Mouse (Mus musculus): ENCODE measurements around the gene Pacs2.

Gene Pacs2

GRCm38 (mm10) chr12:113041481-113042439 is 27.5 kb downstream of the Pacs2 start:
- intact Hi-C loops (cut with DNase I): no loop called here

DNA sequence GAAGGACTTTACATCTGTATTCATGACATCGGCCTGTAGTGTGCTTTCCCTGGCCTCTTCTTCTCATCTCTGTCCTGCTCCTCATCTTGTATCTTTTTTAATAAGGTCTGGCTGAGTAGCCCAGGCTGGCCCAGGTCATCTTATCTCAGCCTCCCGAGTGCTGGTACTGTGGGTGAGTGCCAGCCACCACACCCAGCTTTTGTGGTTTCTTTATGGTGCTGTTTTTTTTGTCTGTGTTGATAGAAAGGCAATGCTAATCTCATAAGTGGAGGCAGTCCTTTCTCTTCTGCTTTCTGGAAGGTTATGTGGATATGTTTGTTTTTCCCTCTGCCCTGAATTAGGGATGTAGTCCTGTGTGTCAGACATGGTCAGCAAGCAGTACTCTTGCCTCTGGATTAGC is 28.2 kb downstream of the Pacs2 start:
- intact Hi-C loops (cut with DNase I): no loop called here

DNA sequence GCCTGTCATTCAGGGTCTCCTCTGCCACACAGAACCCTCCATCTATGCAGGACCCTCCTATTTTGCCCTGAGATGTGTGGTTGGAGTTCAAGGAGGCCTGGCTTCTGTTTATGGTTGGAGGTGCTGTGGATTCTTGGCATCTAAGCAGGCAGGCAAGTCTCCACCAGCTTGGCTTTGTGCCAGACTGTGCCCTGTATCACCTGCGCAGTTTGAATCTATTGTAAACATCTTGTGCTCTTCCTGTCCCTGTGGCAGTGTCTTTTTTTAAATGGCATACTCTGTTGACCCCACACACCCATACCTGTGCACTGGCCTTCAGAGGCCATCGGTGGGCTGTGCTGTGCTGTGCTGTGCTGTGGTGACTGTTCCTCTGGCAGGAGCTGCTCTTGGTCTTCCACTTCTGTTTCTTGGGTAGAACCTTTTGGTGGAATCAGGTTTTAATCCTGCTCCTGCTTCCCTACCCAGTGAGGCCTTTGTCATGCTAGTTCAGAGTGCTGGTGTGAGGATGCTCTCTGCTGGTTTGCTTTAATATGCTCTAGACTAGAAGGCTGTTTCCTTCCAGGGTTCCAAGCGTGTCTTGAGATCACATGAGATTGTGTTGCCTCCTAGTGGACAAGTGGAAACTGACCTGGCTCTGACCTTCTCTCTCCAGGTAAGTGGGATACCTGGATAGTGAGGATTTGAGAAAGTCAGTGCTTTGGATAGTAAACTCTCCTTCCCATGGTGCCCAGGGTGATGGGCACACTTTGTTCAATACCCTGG is 30.8 kb downstream of the Pacs2 start:
- intact Hi-C loops (cut with DNase I): loop anchor here (5.0 kb wide), 1 partner anchor 38 kb away; no protein-coding TSS in a partner anchor

DNA sequence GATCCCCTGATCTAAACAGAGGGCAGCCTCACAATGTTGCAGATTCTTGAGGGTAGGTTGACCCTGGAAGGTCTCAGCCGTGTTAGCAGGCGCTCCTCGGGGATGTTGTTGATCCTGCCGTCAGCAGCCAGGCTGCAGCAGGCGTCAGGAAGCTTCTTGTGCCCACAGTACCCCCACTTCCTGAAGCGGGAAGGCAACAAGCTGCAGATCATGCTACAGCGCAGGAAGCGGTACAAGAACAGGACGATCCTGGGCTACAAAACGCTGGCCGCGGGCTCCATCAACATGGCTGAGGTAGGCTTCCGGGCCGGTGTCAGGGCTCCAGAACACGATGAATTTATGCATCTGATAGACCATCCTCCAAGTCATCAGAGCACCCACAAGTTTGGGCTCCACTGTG is 32.6 kb downstream of the Pacs2 start:
- intact Hi-C loops (cut with DNase I): loop anchor here (5.0 kb wide), 1 partner anchor 40 kb away; no protein-coding TSS in a partner anchor

DNA sequence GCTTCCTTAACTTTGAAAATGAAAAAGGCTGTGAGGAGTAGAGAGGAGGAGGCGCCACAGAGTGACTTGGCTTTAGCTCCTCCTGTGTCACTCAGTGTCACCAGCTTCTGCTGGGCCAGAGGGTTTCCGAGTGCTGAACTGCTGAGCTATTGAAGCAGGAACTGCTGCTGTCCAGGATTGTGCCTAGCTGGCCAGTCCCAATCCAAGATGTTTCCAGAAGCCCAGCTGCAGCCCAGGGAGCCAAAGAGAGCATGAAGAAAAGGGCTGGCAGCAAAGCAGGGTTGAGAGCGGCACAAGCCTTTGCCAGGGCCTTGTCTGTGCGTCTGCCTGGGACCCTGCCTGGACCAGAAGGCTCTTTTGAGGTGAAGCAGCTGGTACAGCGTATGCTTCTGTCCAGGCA is 33.8 kb downstream of the Pacs2 start:
- intact Hi-C loops (cut with DNase I): loop anchor here (5.0 kb wide), 1 partner anchor 41 kb away; no protein-coding TSS in a partner anchor

- intact Hi-C loops (cut with DNase I): loop anchor here (5.0 kb wide), 1 partner anchor 43 kb away; no protein-coding TSS in a partner anchor
Measured at GRCm38 (mm10) chr12:113049836-113050235, 35.5 kb downstream of the Pacs2 start.

DNA sequence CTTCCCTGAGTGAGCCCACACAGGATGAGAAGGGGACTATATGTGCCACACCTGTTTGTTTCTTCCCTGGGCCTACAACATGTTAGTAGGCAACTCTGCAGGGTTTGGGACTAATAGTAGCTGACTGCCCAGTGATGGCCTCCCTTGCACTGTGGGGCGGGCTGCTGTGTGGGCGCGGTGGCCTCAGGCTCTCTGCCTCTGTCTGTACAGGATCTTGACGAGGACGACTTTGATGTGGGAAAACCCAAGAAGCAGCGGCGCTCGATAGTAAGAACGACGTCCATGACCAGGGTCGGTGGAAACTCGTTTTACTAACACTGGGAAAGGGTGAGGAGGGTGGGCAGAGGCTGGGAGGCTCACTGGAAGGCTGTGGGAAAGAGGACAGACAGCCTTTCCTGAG is 36.4 kb downstream of the Pacs2 start:
- intact Hi-C loops (cut with DNase I): no loop called here

DNA sequence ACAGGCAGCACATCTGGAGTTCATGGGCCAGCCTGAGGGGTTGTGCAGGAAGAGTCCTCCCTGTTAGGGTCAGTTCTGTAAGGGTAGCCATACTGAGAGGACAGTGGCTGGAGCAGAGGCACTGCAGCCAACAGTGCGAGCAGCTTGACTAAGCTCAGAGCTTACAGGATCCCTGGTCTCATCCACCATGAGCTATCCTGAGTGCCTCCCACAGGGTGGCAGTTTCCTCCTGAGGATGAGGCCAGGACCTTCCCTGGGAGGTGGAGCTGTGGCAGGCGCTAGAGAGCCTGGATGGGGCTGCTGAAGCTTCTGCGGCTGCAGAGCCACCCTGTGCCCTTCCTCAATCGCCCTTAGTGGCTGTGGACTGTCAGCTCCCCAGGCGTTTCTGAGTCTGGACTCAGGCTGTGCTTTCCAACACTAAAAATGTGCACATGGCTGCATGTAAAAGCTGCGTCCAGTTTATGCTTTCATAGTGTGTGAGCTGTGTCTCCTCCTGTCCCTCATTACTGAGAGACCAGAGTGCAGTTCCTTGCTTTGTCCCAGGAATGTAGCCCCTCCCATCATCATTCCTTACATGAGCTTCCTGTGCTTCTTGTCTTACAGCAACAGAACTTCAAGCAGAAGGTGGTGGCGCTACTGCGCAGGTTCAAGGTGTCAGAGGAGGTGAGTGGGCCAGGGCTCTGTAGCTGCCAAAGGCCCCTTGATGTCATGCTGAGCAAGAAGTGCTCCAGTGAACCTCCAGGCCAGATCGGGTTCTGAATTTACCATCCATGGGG is 37.5 kb downstream of the Pacs2 start:
- intact Hi-C loops (cut with DNase I): no loop called here

DNA sequence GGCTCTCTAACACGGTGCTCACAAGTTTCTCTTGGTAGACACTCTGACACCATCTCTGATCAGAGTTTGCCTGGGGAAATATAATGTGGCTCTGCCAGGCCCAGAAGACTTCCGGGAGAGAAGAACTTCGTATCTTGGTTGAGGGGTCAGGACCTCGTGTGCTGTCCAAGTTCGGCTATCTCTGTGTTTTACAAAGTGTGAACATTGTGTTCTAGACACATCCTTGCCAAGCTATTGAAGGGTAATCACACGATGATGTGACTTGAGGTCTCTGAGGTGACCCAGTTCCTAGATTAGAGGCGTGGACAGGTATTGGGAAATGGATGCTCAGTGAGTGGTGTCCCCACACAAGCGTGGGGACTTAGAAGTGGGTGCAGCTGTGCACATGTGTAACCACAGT is 41.8 kb downstream of the Pacs2 start:
- intact Hi-C loops (cut with DNase I): no loop called here

DNA sequence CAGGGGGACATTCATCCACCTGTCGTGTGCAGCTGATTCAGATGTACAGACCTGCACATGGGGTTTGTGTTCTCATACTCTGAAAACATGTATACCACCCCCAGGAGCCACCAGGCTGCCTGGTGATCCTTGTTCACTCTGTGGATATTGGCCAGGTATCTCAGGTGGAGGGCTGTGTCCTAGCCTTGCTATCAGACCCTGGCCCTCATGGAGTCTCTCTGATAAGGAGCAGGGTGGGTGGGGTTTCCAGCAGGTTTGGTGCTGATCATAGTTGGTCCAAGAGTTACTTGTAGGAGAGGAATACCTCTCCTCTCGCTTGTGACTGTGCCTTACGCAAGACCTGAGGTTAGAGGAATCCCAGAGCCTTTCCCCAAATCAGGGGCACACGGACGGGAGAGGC is 45.9 kb downstream of the Pacs2 start:
- intact Hi-C loops (cut with DNase I): no loop called here

GRCm38 (mm10) chr12:113061606-113062005 is 47.3 kb downstream of the Pacs2 start:
- intact Hi-C loops (cut with DNase I): no loop called here

GRCm38 (mm10) chr12:113062201-113062600 is 47.9 kb downstream of the Pacs2 start:
- intact Hi-C loops (cut with DNase I): no loop called here

- intact Hi-C loops (cut with DNase I): no loop called here
Measured at GRCm38 (mm10) chr12:113063700-113064099, 49.4 kb downstream of the Pacs2 start.

DNA sequence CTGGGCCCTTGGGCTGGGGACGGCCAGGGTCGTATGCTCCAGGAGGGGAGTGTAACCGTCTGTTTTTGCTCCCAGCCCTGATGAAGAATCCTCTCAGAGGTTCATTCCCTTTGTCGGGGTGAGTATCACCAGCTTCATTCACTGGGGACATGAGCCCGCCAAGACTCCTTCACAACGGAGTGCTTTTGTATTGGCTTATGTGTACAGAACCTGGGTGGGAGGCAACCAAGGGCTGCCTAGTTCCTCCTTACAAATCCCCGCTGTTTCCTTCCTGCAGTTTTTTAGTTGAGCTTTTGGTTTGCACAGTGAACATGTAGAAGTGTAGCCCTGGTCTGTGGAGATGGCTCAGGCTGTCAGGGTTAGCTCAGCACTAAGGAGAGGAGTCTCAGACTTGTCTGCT is 53.7 kb downstream of the Pacs2 start:
- intact Hi-C loops (cut with DNase I): no loop called here

DNA sequence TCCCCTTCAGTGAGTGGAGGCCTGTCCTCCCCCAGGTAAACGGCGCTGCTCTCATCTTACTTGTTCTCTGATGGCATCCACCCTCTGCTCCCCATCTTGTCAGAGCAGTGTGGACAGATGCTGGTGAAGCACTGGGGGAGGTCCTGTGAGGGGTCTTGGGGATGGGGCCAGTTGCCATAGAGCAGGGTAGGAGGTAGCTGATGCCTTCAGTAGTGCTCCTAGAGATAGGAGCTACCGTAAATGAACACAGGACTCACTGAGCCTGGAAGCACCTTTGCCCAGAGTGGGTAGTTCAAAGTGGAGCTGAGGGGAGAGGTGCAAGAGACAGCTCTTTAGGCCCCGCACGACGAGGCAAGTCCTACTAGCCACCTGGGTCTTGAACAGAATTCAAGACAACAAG is 55.1 kb downstream of the Pacs2 start:
- intact Hi-C loops (cut with DNase I): no loop called here

DNA sequence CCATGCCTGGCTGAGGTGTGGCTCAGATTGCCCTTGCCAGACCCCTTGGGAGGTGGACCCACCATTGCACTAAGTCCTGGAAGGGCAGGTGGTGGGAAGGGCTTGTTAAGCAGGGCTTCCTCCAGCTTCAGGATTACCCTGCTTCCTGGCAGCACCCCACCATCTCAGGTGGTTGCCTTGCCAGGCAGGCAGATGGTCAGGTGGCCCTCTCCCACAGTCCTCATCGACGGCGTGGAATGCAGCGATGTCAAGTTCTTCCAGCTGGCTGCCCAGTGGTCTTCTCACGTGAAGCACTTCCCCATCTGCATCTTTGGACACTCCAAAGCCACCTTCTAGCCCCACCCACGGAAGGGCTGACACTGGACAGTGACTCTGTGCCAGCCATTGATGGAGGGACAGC is 57.0 kb downstream of the Pacs2 start:
- intact Hi-C loops (cut with DNase I): loop anchor here (10.0 kb wide), 1 partner anchor 67 kb away; the partner anchor contains the start of gene Brf1

GRCm38 (mm10) chr12:113071827-113072226 is 57.5 kb downstream of the Pacs2 start:
- intact Hi-C loops (cut with DNase I): loop anchor here (10.0 kb wide), 1 partner anchor 67 kb away; the partner anchor contains the start of gene Brf1

DNA sequence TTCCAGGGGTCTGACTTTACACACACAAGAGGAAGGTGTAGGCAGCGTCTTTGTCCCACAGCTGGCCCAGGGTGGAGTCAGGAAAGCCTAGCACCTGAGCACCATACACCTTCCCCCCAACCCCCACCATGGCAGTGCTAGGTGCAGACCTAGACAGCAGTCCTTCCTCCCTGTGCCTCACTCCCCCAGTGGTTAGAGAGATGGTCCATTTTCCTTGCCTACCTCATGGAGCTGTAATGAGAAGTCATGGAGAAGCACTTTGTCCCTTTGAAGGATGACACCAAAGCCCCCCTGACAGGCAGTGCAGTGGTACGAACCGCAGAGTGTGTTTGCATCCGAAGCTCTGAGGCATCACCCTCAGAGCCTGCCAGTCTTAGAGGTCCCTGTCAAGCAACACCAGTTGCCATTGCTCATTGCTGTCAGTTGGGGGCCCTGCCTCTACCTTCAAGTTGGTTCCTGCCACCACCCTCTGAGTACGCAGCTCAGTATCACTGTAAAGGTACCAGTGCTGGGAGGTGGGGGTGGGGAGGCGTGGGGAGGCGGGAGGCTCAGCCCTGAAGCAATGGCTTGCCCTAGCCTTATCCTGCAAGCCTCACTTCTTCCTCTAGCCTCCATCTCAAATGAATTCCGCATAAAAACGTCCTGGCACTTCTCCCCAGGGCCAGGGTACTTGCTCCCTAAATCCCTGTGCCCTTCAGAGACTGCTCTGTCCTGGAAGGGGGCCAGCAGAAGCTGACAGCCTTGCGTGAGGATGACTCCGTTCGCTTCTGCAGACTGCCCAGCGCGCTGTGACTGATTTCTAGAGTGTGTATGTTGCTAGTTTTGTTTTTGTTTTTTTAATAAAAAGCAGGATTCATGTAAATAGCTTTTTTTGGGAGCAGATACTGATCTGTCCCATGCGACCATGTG is 59.4 kb downstream of the Pacs2 start:
- intact Hi-C loops (cut with DNase I): loop anchor here (10.0 kb wide), 1 partner anchor 69 kb away; the partner anchor contains the start of gene Brf1

- intact Hi-C loops (cut with DNase I): loop anchor here (10.0 kb wide), 1 partner anchor 70 kb away; the partner anchor contains the start of gene Brf1
Measured at GRCm38 (mm10) chr12:113074329-113075062, 60.2 kb downstream of the Pacs2 start, which contains the start of gene Tex22. TSS of gene Tex22 (plus strand) at chr12:113074502.

Measured in adrenal gland (tissue).